Mouse (Mus musculus): ENCODE measurements around the gene Hfe. TPM values are rescaled to one million over a fixed set of nuclear protein-coding genes. Genes with fewer than 3 reads are reported as not detected.
"Not testable (repeated sequence)": the region's sequence is repeated elsewhere in the genome, so short reads cannot be mapped to it uniquely, and the experiment has no call there.

The Hfe gene
- polyA plus RNA-seq, 1 experiment from 2014 or later: 10.3 TPM

DNA sequence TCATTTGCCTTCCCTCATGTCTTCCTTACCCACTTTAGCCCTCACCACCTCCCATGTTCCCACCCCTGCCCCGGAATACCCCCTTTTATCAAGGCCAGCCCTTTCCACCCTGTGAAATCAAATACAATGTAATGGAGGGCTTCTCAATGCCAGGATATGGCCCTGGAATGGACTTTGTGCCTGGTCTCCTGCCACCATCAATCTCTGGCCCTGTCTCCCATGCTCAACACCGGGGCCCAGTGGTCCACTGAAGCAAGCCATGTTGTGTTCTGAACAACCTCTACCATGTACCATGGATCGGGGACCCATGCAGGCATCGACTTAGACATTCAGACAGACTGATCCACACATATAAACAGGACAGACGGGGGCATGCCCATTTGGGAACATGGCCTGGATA, 19.1 kb upstream of the Hfe start:
- no peak overlapping the region for H3K9ac ChIP-seq
- no peak overlapping the region for H3K27ac ChIP-seq (replicated peaks)
- no peak overlapping the region for H3K4me2 ChIP-seq
- no peak overlapping the region for H3K4me3 ChIP-seq
- H3K27me3 ChIP-seq (replicated peaks): no peaks in the 10 kb centered on the region; the same call in 1 of the 2 replicates
- ATAC-seq (ENCODE audit: extremely low read depth, insufficient number of reproducible peaks, low FRiP score, low TSS enrichment): no peak
- no peaks in the 10 kb centered on the region for H3K9me3 ChIP-seq
- WGBS: 83% methylated on average over 5 of the region's 5 CpGs
- no peaks in the 10 kb centered on the region for H3K36me3 ChIP-seq
- H3K4me1 ChIP-seq: peaks cover 14% of the 10 kb centered on the region

DNA sequence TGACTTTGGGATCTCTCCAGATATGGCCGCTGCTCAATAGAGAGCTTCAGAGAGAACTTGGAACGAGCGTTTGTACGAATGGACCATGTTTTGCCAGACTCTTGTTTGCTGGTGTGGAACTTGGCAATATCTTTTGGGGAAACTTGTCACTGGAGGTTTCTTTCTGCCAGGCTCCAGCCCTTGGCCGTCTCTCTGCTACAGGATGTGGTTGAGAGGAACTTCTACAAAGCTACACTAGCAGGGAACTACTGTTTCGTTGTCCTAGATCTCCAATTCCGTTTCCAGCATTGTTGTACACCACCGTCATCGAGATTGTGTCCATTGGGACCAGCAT, 18.5 kb upstream of the Hfe start:
- ATAC-seq (ENCODE audit: extremely low read depth, insufficient number of reproducible peaks, low FRiP score, low TSS enrichment): no peak
- H3K27ac ChIP-seq (replicated peaks): no peak overlapping the region
- WGBS: 86% methylated on average over 9 of the region's 9 CpGs

DNA sequence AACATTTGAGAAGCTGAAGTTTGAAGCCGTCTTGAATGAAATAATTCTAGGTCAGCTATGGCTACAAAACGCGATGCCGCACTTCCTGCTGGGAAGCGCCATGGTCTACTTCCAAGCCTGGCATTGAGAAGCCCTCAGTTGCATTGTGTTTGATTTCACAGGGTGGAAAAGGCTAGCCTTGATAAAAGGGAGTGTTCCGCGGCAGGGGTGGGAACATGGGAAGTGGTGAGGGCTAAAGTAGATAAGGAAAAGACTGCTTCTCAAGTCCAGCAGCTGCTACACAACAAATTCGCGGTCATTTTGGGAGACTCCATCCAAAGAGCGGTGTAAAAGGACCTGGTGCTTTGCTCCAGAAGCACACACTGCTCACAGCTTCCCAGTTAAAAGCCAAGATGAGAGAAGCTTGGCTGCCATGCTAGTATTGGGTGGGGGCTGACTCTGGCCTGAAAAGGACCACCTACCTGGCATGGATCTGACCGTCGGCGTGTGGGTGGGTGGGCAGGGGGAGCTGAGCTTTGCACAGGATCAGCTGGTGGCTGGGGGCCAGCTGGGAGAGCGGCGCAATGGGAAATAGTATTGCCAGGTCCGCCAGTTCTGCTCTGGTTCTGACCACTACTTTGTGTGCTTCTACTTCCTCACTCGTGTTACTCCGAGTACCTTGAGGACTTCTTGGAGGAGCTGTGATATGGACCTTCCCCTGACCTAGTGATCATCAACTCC, 18.0 kb upstream of the Hfe start:
- 68% methylated on average over 18 of the region's 18 CpGs for WGBS
- ATAC-seq (ENCODE audit: extremely low read depth, insufficient number of reproducible peaks, low FRiP score, low TSS enrichment): no peak
- H3K27me3 ChIP-seq (replicated peaks): no peaks in the 10 kb centered on the region; the same call in 1 of the 2 replicates
- no peak overlapping the region for H3K4me3 ChIP-seq
- no peak overlapping the region for H3K27ac ChIP-seq (replicated peaks)
- H3K4me1 ChIP-seq: peaks cover 25% of the 10 kb centered on the region
- H3K9ac ChIP-seq: no peak overlapping the region
- H3K36me3 ChIP-seq: no peaks in the 10 kb centered on the region
- H3K9me3 ChIP-seq: no peaks in the 10 kb centered on the region
- H3K4me2 ChIP-seq: no peak overlapping the region

More for the DNA sequence above, 18.5 kb upstream of the Hfe start:
- no peak overlapping the region for H3K4me2 ChIP-seq
- H3K4me1 ChIP-seq: peaks cover 19% of the 10 kb centered on the region
- H3K9me3 ChIP-seq: no peaks in the 10 kb centered on the region
- H3K27me3 ChIP-seq (replicated peaks): no peaks in the 10 kb centered on the region; the same call in 1 of the 2 replicates
- no peak overlapping the region for H3K9ac ChIP-seq
- no peaks in the 10 kb centered on the region for H3K36me3 ChIP-seq
- no peak overlapping the region for H3K4me3 ChIP-seq

DNA sequence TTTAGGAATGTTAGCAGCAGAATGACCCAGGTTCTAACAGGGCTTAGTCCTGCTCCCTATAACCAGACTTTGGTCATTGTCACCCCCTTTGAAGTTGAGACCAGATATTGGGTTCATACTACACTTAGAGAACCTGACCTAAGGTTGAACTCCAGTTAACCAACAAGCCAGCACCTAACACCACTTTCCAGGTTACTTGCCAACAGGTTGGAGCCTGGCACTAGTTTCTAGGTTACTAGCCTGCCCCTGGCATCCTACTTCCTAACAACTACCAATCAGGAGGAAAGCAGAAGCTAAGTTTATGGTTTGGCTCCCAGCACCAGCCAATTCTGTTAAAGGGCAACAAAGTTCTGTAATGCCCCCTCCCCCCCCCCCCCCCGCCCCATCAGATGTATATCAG, 14.6 kb upstream of the Hfe start:
- H3K9me3 ChIP-seq: no peaks in the 10 kb centered on the region
- H3K27ac ChIP-seq (replicated peaks): no peak overlapping the region
- ATAC-seq (ENCODE audit: extremely low read depth, insufficient number of reproducible peaks, low FRiP score, low TSS enrichment): no peak
- no CpG with 5 or more reads among the region's 1 CpGs for WGBS
- no peak overlapping the region for H3K4me2 ChIP-seq
- no peaks in the 10 kb centered on the region for H3K36me3 ChIP-seq
- H3K4me1 ChIP-seq: peaks cover 21% of the 10 kb centered on the region
- no peak overlapping the region for H3K9ac ChIP-seq
- H3K4me3 ChIP-seq: no peak overlapping the region
- no peaks in the 10 kb centered on the region; the same call in 1 of the 2 replicates for H3K27me3 ChIP-seq (replicated peaks)

DNA sequence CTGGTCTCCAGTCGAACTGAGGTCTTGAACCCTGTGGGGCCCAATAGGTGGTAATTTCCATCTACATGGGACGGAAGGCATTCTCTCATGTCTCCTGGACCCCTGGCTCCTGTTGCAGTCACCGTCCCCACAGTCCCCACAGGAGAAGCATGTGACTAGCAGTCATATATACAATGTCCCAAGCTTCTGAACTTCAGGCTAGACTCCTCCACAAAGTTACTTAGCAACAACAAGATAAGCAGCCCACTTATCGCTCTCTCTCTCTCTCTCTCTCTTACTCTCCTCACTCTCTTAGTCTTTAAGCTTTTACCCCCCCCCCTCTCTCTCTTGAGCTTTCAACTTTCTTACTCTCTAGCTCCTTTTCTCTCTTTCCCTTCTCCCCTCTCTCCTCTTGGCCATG, 13.6 kb upstream of the Hfe start:
- Histone ChIP-seq H3K27me3 (replicated peaks) (no peaks in the 10 kb centered on the region; the same call in 1 of the 2 replicates), H3K27ac (replicated peaks) (no peak overlapping the region), H3K4me1 (peaks cover 21% of the 10 kb centered on the region), H3K36me3 (no peaks in the 10 kb centered on the region), H3K4me2 (0 out of 2 replicates have a peak overlapping the region, but pooled peaks have one; percentile 5), H3K4me3 (no peak overlapping the region), H3K9me3 (peaks cover 7% of the 10 kb centered on the region; the same call in 1 of the 2 replicates), H3K9ac (no peak overlapping the region)
- ATAC-seq (ENCODE audit: extremely low read depth, insufficient number of reproducible peaks, low FRiP score, low TSS enrichment): no peak
- 38% methylated on average over 4 of the region's 4 CpGs for WGBS

DNA sequence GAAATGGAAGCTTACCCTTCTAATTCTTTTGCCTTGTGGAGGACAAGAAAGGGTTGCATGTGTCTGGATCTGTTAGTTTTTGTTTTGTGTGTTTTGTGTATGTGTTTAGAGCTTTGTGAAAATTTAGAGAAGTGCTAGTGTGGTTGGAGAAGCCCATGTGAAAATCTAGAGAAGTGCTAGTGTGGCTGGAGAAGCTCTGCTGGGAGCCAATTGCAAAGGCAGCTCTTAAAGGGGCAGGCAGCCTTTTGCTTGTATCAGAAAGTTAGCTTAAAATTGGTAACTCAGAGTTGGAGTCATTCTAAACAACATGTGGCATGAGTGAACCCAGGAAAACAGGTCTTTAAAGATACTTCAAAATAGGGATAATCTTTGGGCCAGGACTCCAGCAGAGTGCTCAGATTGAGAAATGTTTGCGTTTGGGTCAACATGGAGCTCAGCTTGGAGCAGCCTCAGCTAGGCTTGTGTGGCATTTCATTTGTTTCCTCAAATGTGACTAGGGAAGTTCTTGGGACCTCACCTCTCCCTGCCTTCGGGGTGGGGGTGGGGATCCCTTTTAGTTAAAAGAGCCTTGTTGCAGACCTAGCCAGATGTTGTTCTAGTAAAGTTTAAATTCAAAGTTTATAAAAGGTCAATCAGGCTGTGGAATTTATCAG, 7.1 kb upstream of the Hfe start:
- ATAC-seq (ENCODE audit: extremely low read depth, insufficient number of reproducible peaks, low FRiP score, low TSS enrichment); H3K9me3 ChIP-seq; H3K36me3 ChIP-seq; H3K27me3 ChIP-seq (replicated peaks); H3K9ac ChIP-seq; H3K4me2 ChIP-seq; H3K4me3 ChIP-seq; H3K27ac ChIP-seq (replicated peaks): not testable (repeated sequence)
- WGBS: 18% methylated on average over 2 of the region's 2 CpGs
- peaks cover 12% of the 10 kb centered on the region for H3K4me1 ChIP-seq

DNA sequence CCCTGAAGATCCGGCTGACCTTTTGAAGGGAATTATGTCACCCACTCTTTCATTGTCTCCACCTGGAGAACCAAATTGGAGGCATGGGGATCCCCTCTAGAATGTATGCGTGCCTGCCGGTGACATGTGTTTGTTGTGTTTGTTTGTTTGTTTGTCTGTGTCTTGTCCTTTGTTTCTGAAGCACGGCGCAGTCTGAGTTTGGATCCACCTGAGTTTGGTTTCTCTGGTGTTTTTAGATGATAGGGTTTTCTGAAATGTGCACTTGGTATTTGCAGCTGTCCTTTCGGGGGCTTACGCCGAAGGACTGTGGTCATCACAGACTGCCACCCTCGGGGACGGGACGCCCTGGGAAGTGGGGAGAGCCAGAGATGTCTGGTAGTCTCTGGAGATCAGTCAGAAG, 6.5 kb upstream of the Hfe start:
- H3K4me2 ChIP-seq: no peak overlapping the region
- peaks cover 12% of the 10 kb centered on the region for H3K4me1 ChIP-seq
- ATAC-seq (ENCODE audit: extremely low read depth, insufficient number of reproducible peaks, low FRiP score, low TSS enrichment): no peak
- no peaks in the 10 kb centered on the region for H3K27me3 ChIP-seq (replicated peaks)
- peaks cover 7% of the 10 kb centered on the region; the same call in 1 of the 2 replicates for H3K9me3 ChIP-seq
- H3K9ac ChIP-seq: no peak overlapping the region
- H3K27ac ChIP-seq (replicated peaks): no peak overlapping the region
- H3K4me3 ChIP-seq: no peak overlapping the region
- WGBS: 38% methylated on average over 11 of the region's 11 CpGs
- H3K36me3 ChIP-seq: no peaks in the 10 kb centered on the region

DNA sequence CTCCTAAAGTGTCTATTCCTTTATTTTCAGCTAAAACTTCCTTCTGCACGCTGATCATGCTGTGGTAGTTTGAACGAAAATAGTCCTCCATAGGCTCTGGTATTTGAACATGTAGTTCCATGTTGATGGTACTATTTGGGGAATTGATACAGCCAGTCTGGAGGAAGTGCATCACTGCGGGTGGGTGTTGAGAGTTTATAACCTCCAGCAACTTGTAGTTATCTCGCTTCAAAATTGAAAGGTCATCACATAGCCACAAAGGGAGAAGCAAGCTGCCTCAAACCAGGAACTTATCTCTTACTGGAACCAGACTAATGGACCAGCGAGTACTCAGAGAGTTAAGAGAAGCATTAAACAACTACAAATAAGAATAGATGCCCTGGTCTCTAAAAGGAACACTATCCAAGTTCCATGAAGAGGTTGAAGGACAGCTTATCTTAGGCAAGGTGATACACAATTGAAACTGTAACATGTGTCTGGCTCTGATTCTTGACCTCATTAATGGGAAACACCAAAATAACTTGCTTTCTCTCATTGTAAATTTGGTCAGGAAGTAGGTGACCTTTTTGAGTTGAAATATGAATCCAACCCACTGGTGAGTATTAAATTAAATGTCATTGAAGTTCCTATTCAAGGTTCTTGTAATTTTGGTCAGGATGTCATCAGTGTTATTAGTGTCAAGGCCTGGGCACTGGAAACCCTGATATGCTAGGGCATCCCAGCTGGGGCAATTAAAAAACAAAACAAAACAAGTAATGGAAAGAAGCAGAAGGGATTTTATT, 5.8 kb upstream of the Hfe start:
- Histone ChIP-seq H3K27me3 (replicated peaks) (no peaks in the 10 kb centered on the region), H3K27ac (replicated peaks) (no peak overlapping the region), H3K9ac (no peak overlapping the region), H3K36me3 (no peaks in the 10 kb centered on the region), H3K4me3 (no peak overlapping the region), H3K4me2 (no peak overlapping the region), H3K4me1 (peaks cover 12% of the 10 kb centered on the region), H3K9me3 (peaks cover 7% of the 10 kb centered on the region; the same call in 1 of the 2 replicates)
- ATAC-seq (ENCODE audit: extremely low read depth, insufficient number of reproducible peaks, low FRiP score, low TSS enrichment): no peak
- 53% methylated on average over 5 of the region's 5 CpGs for WGBS

DNA sequence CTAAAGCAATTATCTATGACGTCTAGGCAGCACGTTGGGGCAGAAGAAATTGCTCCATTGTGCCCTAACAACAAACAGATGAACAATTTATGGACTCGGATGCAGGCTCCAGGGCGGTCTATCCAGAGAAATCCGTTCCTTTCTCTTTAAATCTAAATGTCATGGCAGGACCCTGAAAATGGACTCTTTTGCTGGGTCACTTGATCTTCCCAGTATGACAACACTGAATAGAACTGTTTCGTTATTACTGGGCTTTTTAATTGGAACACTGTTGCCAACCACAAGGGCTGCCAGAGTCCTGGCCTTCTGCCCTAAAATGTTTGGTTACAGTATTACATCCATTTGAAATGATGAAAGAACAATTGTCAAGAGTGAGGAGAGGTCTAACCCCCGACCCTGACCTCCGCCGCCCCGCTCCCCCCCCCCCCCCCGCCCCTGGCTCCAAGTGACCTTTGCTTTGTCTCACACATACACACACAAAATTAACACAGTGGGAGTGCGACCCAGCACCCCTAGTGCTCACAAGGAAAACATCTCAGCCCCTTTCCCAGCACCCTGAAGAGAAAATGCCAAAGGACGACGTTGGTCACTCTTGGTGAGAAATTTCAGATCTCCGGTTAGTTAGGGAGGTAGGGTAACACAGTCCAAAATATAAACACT, 810 bp downstream of the Hfe start:
- peak overlapping the region; percentile 59 for H3K27ac ChIP-seq (replicated peaks)
- ATAC-seq (ENCODE audit: extremely low read depth, insufficient number of reproducible peaks, low FRiP score, low TSS enrichment): no peak
- WGBS: 31% methylated on average over 15 of the region's 15 CpGs
- peak overlapping the region; percentile 86 for H3K4me2 ChIP-seq
- peaks cover 28% of the 10 kb centered on the region for H3K4me1 ChIP-seq
- H3K9ac ChIP-seq: peak overlapping the region; percentile 78
- no peaks in the 10 kb centered on the region for H3K36me3 ChIP-seq
- no peaks in the 10 kb centered on the region for H3K9me3 ChIP-seq
- no peaks in the 10 kb centered on the region for H3K27me3 ChIP-seq (replicated peaks)
- peak overlapping the region; percentile 55 for H3K4me3 ChIP-seq

DNA sequence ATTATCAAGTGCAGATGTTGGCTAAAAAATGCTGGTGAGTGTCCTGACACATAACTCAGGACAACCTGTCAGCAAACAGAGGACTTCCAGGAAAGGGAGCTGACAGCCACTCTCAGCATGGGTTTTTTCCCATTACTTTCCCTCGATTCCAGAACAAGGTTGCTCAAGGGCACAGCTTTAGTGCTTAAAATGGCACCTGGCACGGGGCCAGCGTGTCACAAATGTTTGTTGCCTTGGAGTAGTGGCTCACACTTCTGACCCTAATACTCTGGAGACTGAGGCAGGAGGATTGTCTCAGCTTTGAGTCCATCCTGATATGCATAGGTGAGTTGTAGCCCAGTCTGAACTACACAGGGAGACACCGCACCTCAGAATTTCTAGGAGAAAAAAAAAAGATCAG, 2.0 kb downstream of the Hfe start:
- Histone ChIP-seq H3K27me3 (replicated peaks) (no peaks in the 10 kb centered on the region), H3K27ac (replicated peaks) (peak overlapping the region; percentile 58), H3K4me2 (no peak overlapping the region), H3K36me3 (no peaks in the 10 kb centered on the region), H3K4me1 (peaks cover 28% of the 10 kb centered on the region), H3K4me3 (no peak overlapping the region), H3K9me3 (no peaks in the 10 kb centered on the region), H3K9ac (no peak overlapping the region)
- ATAC-seq (ENCODE audit: extremely low read depth, insufficient number of reproducible peaks, low FRiP score, low TSS enrichment): no peak
- WGBS: 53% methylated on average over 4 of the region's 4 CpGs

DNA sequence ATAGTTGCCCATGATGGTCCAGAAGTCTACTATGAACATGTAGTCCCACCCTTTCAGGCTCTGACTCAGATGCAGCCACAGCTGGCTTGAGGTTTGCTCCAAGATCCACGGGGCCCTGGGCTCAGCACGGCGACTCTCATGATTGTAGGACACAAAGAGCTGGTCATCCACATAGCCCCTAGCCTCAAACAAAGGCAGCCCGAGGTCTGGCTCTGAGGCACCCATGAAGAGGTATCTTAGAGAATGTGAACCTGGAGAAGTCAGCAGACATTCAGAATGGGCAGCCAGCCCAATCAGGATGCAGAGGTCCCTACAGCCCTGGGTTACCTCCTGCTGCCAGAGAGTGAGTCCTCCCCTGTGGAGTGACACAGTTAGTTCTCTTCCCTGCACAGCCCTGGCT, 2.6 kb downstream of the Hfe start:
- H3K4me2 ChIP-seq: no peak overlapping the region
- no peaks in the 10 kb centered on the region for H3K36me3 ChIP-seq
- H3K4me1 ChIP-seq: peaks cover 28% of the 10 kb centered on the region
- H3K9me3 ChIP-seq: no peaks in the 10 kb centered on the region
- H3K27ac ChIP-seq (replicated peaks): peak overlapping the region; percentile 58
- ATAC-seq (ENCODE audit: extremely low read depth, insufficient number of reproducible peaks, low FRiP score, low TSS enrichment): no peak
- WGBS: 76% methylated on average over 4 of the region's 4 CpGs
- no peak overlapping the region for H3K9ac ChIP-seq
- no peaks in the 10 kb centered on the region for H3K27me3 ChIP-seq (replicated peaks)
- no peak overlapping the region for H3K4me3 ChIP-seq

All from heart, embryonic 13.5 days (tissue).